Mouse (Mus musculus): Measurements from ENCODE around the gene Emp1. TPM values are rescaled to one million over a fixed set of nuclear protein-coding genes. Genes with fewer than 3 reads are reported as not detected.

Emp1 gene
- polyA plus RNA-seq, 1 experiment from 2014 or later, result 490 TPM

GRCm38 (mm10) chr6:135373357-135373756, 11.0 kb downstream of the Emp1 start:
- Histone ChIP-seq H3K79me2 (ENCODE audit: inconsistent target) (peaks cover 97% of the 10 kb centered on the region), H3K36me3 (ENCODE audit: inconsistent target) (peaks cover 5% of the 10 kb centered on the region; the same call in 1 of the 2 replicates), H3K27ac (no peak overlapping the region), H3K4me3 (ENCODE audit: inconsistent target) (no peak overlapping the region)
- 76% methylated on average over 8 of the region's 8 CpGs for WGBS (ENCODE audit: missing documents)

- 97% methylated on average over 5 of the region's 5 CpGs for WGBS (ENCODE audit: missing documents)
- Histone ChIP-seq H3K4me3 (ENCODE audit: inconsistent target) (no peak overlapping the region), H3K79me2 (ENCODE audit: inconsistent target) (peaks cover 78% of the 10 kb centered on the region), H3K36me3 (ENCODE audit: inconsistent target) (peaks cover 29% of the 10 kb centered on the region), H3K27ac (no peak overlapping the region)
These were observed 13.5 kb downstream of the Emp1 start for GRCm38 (mm10) chr6:135375818-135376217.

GRCm38 (mm10) chr6:135376248-135376647, 13.9 kb downstream of the Emp1 start:
- Histone ChIP-seq H3K27ac (no peak overlapping the region), H3K79me2 (ENCODE audit: inconsistent target) (peaks cover 73% of the 10 kb centered on the region), H3K36me3 (ENCODE audit: inconsistent target) (peaks cover 34% of the 10 kb centered on the region), H3K4me3 (ENCODE audit: inconsistent target) (no peak overlapping the region)
- 96% methylated on average over 6 of the region's 7 CpGs for WGBS (ENCODE audit: missing documents)

GRCm38 (mm10) chr6:135377583-135378319, 15.4 kb downstream of the Emp1 start:
- Histone ChIP-seq H3K27ac (no peak overlapping the region), H3K4me3 (ENCODE audit: inconsistent target) (no peak overlapping the region), H3K79me2 (ENCODE audit: inconsistent target) (peaks cover 58% of the 10 kb centered on the region), H3K36me3 (ENCODE audit: inconsistent target) (peaks cover 44% of the 10 kb centered on the region)
- WGBS (ENCODE audit: missing documents), result 25% methylated on average over 16 of the region's 16 CpGs

- H3K79me2 ChIP-seq (ENCODE audit: inconsistent target), result no peaks in the 10 kb centered on the region; the same call in 1 of the 2 replicates
- H3K36me3 ChIP-seq (ENCODE audit: inconsistent target), result peaks cover 33% of the 10 kb centered on the region
- no peak overlapping the region for H3K27ac ChIP-seq
- H3K4me3 ChIP-seq (ENCODE audit: inconsistent target), result no peak overlapping the region
These were observed 21.6 kb downstream of the Emp1 start for GRCm38 (mm10) chr6:135383919-135384318.

- H3K4me3 ChIP-seq (ENCODE audit: inconsistent target), result no peak overlapping the region
- WGBS (ENCODE audit: missing documents), result 96% methylated on average over 8 of the region's 8 CpGs
- H3K27ac ChIP-seq, result no peak overlapping the region
- no peaks in the 10 kb centered on the region for H3K79me2 ChIP-seq (ENCODE audit: inconsistent target)
- H3K36me3 ChIP-seq (ENCODE audit: inconsistent target), result peaks cover 14% of the 10 kb centered on the region
These were observed 23.6 kb downstream of the Emp1 start for GRCm38 (mm10) chr6:135385738-135386459.

GRCm38 (mm10) chr6:135387653-135388052, 25.3 kb downstream of the Emp1 start:
- H3K4me3 ChIP-seq (ENCODE audit: inconsistent target), result no peak overlapping the region
- WGBS (ENCODE audit: missing documents), result 100% methylated on average over 1 of the region's 1 CpGs
- no peak overlapping the region for H3K27ac ChIP-seq
- H3K36me3 ChIP-seq (ENCODE audit: inconsistent target), result no peaks in the 10 kb centered on the region
- no peaks in the 10 kb centered on the region for H3K79me2 ChIP-seq (ENCODE audit: inconsistent target)

- H3K4me3 ChIP-seq (ENCODE audit: inconsistent target), result no peak overlapping the region
- 84% methylated on average over 8 of the region's 8 CpGs for WGBS (ENCODE audit: missing documents)
- no peak overlapping the region for H3K27ac ChIP-seq
- H3K36me3 ChIP-seq (ENCODE audit: inconsistent target), result no peaks in the 10 kb centered on the region
- H3K79me2 ChIP-seq (ENCODE audit: inconsistent target), result no peaks in the 10 kb centered on the region
These were observed 26.4 kb downstream of the Emp1 start for GRCm38 (mm10) chr6:135388711-135389110.

GRCm38 (mm10) chr6:135390398-135390797, 28.1 kb downstream of the Emp1 start:
- WGBS (ENCODE audit: missing documents), result 4% methylated on average over 3 of the region's 3 CpGs
- no peaks in the 10 kb centered on the region for H3K36me3 ChIP-seq (ENCODE audit: inconsistent target)
- H3K27ac ChIP-seq, result no peak overlapping the region
- H3K79me2 ChIP-seq (ENCODE audit: inconsistent target), result no peaks in the 10 kb centered on the region
- H3K4me3 ChIP-seq (ENCODE audit: inconsistent target), result no peak overlapping the region

- no peaks in the 10 kb centered on the region for H3K36me3 ChIP-seq (ENCODE audit: inconsistent target)
- 93% methylated on average over 8 of the region's 8 CpGs for WGBS (ENCODE audit: missing documents)
- no peak overlapping the region for H3K27ac ChIP-seq
- H3K4me3 ChIP-seq (ENCODE audit: inconsistent target), result no peak overlapping the region
- H3K79me2 ChIP-seq (ENCODE audit: inconsistent target), result no peaks in the 10 kb centered on the region
These were observed 33.0 kb downstream of the Emp1 start for GRCm38 (mm10) chr6:135395375-135395774.

- Histone ChIP-seq H3K36me3 (ENCODE audit: inconsistent target) (no peaks in the 10 kb centered on the region), H3K4me3 (ENCODE audit: inconsistent target) (no peak overlapping the region), H3K27ac (no peak overlapping the region), H3K79me2 (ENCODE audit: inconsistent target) (no peaks in the 10 kb centered on the region)
- 91% methylated on average over 4 of the region's 4 CpGs for WGBS (ENCODE audit: missing documents)
These were observed 34.7 kb downstream of the Emp1 start for GRCm38 (mm10) chr6:135397089-135397488.

- 96% methylated on average over 8 of the region's 8 CpGs for WGBS (ENCODE audit: missing documents)
- no peaks in the 10 kb centered on the region for H3K79me2 ChIP-seq (ENCODE audit: inconsistent target)
- no peak overlapping the region for H3K4me3 ChIP-seq (ENCODE audit: inconsistent target)
- H3K27ac ChIP-seq, result no peak overlapping the region
- no peaks in the 10 kb centered on the region for H3K36me3 ChIP-seq (ENCODE audit: inconsistent target)
These were observed 35.4 kb downstream of the Emp1 start for GRCm38 (mm10) chr6:135397788-135398187.

GRCm38 (mm10) chr6:135398801-135399200, 36.5 kb downstream of the Emp1 start:
- H3K79me2 ChIP-seq (ENCODE audit: inconsistent target), result no peaks in the 10 kb centered on the region
- WGBS (ENCODE audit: missing documents), result 82% methylated on average over 5 of the region's 5 CpGs

GRCm38 (mm10) chr6:135400306-135400705, 38.0 kb downstream of the Emp1 start:
- Histone ChIP-seq H3K4me3 (ENCODE audit: inconsistent target) (no peak overlapping the region), H3K79me2 (ENCODE audit: inconsistent target) (no peaks in the 10 kb centered on the region), H3K27ac (no peak overlapping the region), H3K36me3 (ENCODE audit: inconsistent target) (no peaks in the 10 kb centered on the region)
- 43% methylated on average over 3 of the region's 3 CpGs for whole genome bisulfite sequencing (ENCODE audit: missing documents)

More at GRCm38 (mm10) chr6:135398801-135399200, 36.5 kb downstream of the Emp1 start:
- Histone ChIP-seq H3K36me3 (ENCODE audit: inconsistent target) (no peaks in the 10 kb centered on the region), H3K4me3 (ENCODE audit: inconsistent target) (no peak overlapping the region), H3K27ac (no peak overlapping the region)

- Histone ChIP-seq H3K79me2 (ENCODE audit: inconsistent target) (no peaks in the 10 kb centered on the region), H3K36me3 (ENCODE audit: inconsistent target) (no peaks in the 10 kb centered on the region), H3K4me3 (ENCODE audit: inconsistent target) (no peak overlapping the region), H3K27ac (no peak overlapping the region)
- 93% methylated on average over 11 of the region's 11 CpGs for WGBS (ENCODE audit: missing documents)
These were observed 42.7 kb downstream of the Emp1 start for GRCm38 (mm10) chr6:135405093-135405492.

All from macrophage (primary cell).